Mouse (Mus musculus): ENCODE results near the gene Gm17267. TPM values are rescaled to one million over a fixed set of nuclear protein-coding genes. Genes with fewer than 3 reads are reported as not detected.
"Not testable (repeated sequence)": the region's sequence is repeated elsewhere in the genome, so short reads cannot be mapped to it uniquely, and the experiment has no call there.

Gm17267 gene
- not detected in 2 replicates for polyA plus RNA-seq (2014; fragmentation: Nextera tagmentation; extraction: Ambion mirVana)

GRCm38 (mm10) chrX:126017257-126017656 lies at the start of gene Gm17267:
Gene Gm17267 (plus strand): TSS chrX:126017557.
- not testable (repeated sequence) for H3K4me2 ChIP-seq (ENCODE audit: low read depth, low read length, severe bottlenecking); H3K9me3 ChIP-seq (ENCODE audit: control insufficient read depth, low read length); H3K4me1 ChIP-seq (replicated peaks; ENCODE audit: control insufficient read depth, insufficient read depth, low read length); H3K27ac ChIP-seq (ENCODE audit: low read depth, low read length); H3K27me3 ChIP-seq (ENCODE audit: control insufficient read depth, insufficient read depth, low read length); ATAC-seq (replicated peaks; ENCODE audit: low FRiP score); H3K36me3 ChIP-seq (ENCODE audit: control insufficient read depth, insufficient read depth, low read length); DNase-seq (ENCODE audit: low spot score); H3K4me3 ChIP-seq (ENCODE audit: low read depth, low read length); H3K9ac ChIP-seq (ENCODE audit: low read length)
- no CpG with 5 or more reads among the region's 4 CpGs for WGBS
